ENCODE assay signal across 27 mouse cellular contexts in the genomic region with DNA sequence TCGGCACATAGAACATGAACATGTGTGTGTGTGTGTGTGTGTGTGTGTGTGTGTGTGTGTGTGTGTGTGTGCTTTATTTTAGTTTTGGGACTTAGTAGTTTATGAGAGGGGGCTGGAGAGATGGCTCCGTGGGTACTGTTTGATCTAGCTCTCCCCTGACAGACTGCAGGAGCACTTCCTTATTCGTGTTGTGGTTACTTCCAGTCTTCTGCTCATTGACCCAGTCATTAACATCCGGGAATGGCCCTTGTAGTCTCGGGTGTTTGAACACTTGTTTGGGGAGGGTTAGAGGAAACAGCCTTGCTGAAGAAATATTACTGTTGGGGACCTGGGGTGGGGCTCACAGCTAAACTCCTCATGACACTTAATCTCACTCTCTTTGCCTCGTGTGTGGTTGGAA. TPM values are rescaled to one million over a fixed set of nuclear protein-coding genes. Genes with fewer than 3 reads are reported as not detected.
DNase-seq lines count a peak whose midpoint lies in the region; ATAC-seq lines count a peak whose summit lies in the region.
"Had no signal": no experiment of that assay in that cellular context is flagged by ENCODE, and none has a peak within 500 bp of the region (broad histone marks: within the 10 kb centered on the region; RNA-seq: fewer than 3 reads in every experiment).

No protein-coding gene starts in this region.

- peaks cover 8% of the 10 kb centered on the region; the same call in 1 of the 2 replicates for H3K36me3 ChIP-seq in liver, embryonic 12.5 days
- H3K36me3 ChIP-seq in liver, embryonic 11.5 days (ENCODE audit: control insufficient read depth, insufficient read depth, low read length): no peaks in the 10 kb centered on the region
- H3K36me3 ChIP-seq in splenic B cell, adult 2 months (ENCODE audit: control insufficient read depth, insufficient read depth, low read length, poor library complexity, severe bottlenecking): no peaks in the 10 kb centered on the region
- H3K36me3 ChIP-seq: G1E; hindbrain, embryonic 10.5 days; hindbrain, embryonic 15.5 days; limb, embryonic 15.5 days; stomach, embryonic 15.5 days had no signal

- DNase-seq in liver, embryonic 11.5 days (ENCODE audit: low spot score): no peak
- DNase-seq in B cell, adult 2 months: peak; percentile 11 to 16
- peak; percentile 26 for DNase-seq in splenic B cell, adult 2 months (ENCODE audit: low read depth, low spot score)
- DNase-seq in MN1 (ENCODE audit: low spot score): no peak
- no peak for DNase-seq in lung, postnatal 14 days
- DNase-seq: adrenal gland, postnatal 36 days; gastrocnemius, postnatal 14 days; heart, adult 11 months; kidney, adult 18-20 months; kidney, postnatal 4 days; lung, adult 18-20 months; lung, postnatal 10 days; midbrain, embryonic 14.5 days; retina, postnatal 1 day; right cerebral cortex, postnatal 14 days; thymus, postnatal 14 days had no signal

- H3K4me2 ChIP-seq in liver, embryonic 12.5 days: no peak overlapping the region
- no peak overlapping the region for H3K4me2 ChIP-seq in liver, embryonic 11.5 days
- H3K4me2 ChIP-seq: heart, embryonic 11.5 days; hindbrain, embryonic 15.5 days; limb, embryonic 15.5 days; stomach, embryonic 15.5 days had no signal

- 26% methylated on average over 6 of the region's 6 CpGs for WGBS in liver, embryonic 12.5 days (ENCODE audit: insufficient replicate concordance)
- WGBS in liver, embryonic 11.5 days: 41% methylated on average over 6 of the region's 6 CpGs

- no peak overlapping the region for H3K9ac ChIP-seq in liver, embryonic 12.5 days
- H3K9ac ChIP-seq in liver, embryonic 11.5 days (ENCODE audit: low read depth, low read length): no peak overlapping the region
- H3K9ac ChIP-seq: hindbrain, embryonic 15.5 days; limb, embryonic 15.5 days; stomach, embryonic 15.5 days had no signal

- H3K27ac ChIP-seq in liver, embryonic 12.5 days: 0 out of 2 replicates have a peak overlapping the region, but pooled peaks have one; percentile 17
- no peak overlapping the region for H3K27ac ChIP-seq in liver, embryonic 11.5 days (ENCODE audit: low read depth, low read length)
- H3K27ac ChIP-seq: hindbrain, embryonic 15.5 days had no signal

- no peaks in the 10 kb centered on the region for H3K9me3 ChIP-seq in liver, embryonic 12.5 days (replicated peaks)
- H3K9me3 ChIP-seq in liver, embryonic 11.5 days (ENCODE audit: control insufficient read depth, low read length): no peaks in the 10 kb centered on the region
- H3K9me3 ChIP-seq: hindbrain, embryonic 10.5 days; hindbrain, embryonic 15.5 days; limb, embryonic 15.5 days; stomach, embryonic 15.5 days had no signal

- no peak overlapping the region for H3K4me3 ChIP-seq in liver, embryonic 12.5 days
- no peak overlapping the region for H3K4me3 ChIP-seq in liver, embryonic 11.5 days (ENCODE audit: low read depth, low read length)
- H3K4me3 ChIP-seq: hindbrain, embryonic 10.5 days; hindbrain, embryonic 15.5 days; limb, embryonic 15.5 days; stomach, embryonic 15.5 days had no signal

- no peak for ATAC-seq in liver, embryonic 12.5 days
- ATAC-seq in liver, embryonic 11.5 days (replicated peaks; ENCODE audit: low FRiP score): no peak
- peak; percentile 74 for ATAC-seq in granulocyte monocyte progenitor cell, adult 5-6 weeks (replicated peaks; ENCODE audit: poor library complexity, severe bottlenecking)
- ATAC-seq: forebrain, embryonic 14.5 days; inflammation-experienced regulatory T-cells, adult 6 months had no signal

- H3K4me1 ChIP-seq in liver, embryonic 12.5 days: peaks cover 67% of the 10 kb centered on the region
- H3K4me1 ChIP-seq in liver, embryonic 11.5 days (replicated peaks; ENCODE audit: control insufficient read depth, insufficient read depth, low read length): peaks cover 37% of the 10 kb centered on the region

- H3K27me3 ChIP-seq in liver, embryonic 12.5 days (replicated peaks): no peaks in the 10 kb centered on the region
- H3K27me3 ChIP-seq in liver, embryonic 11.5 days (replicated peaks; ENCODE audit: control insufficient read depth, insufficient read depth, low read length): no peaks in the 10 kb centered on the region
- no peaks in the 10 kb centered on the region for H3K27me3 ChIP-seq in splenic B cell, adult 2 months (ENCODE audit: control insufficient read depth, insufficient read depth, low read length, poor library complexity, severe bottlenecking)
- H3K27me3 ChIP-seq: hindbrain, embryonic 15.5 days; limb, embryonic 15.5 days; megakaryocyte, embryonic 14.5 days; stomach, embryonic 15.5 days had no signal

RNA-seq across cellular contexts. Expression of a gene that starts 52.4 kb away (rescaled TPM):
- 12.1 and 12.7 TPM in 2 replicates for polyA plus RNA-seq in liver, embryonic 12.5 days (2016; fragmentation: Nextera tagmentation; extraction: Ambion mirVana)
- polyA plus RNA-seq in liver, embryonic 11.5 days (2014; fragmentation: Nextera tagmentation; extraction: Ambion mirVana): 20.0 and 22.7 TPM in 2 replicates
- total RNA-seq in granulocyte monocyte progenitor cell, adult 5-6 weeks (2014; fragmentation: Nextera tagmentation): 33.5 and 42.4 TPM in 2 replicates
- 23.7 and 34.9 TPM in 2 replicates for total RNA-seq in granulocyte monocyte progenitor cell, adult 5-6 weeks (2017)
- total RNA-seq: G1E had no signal
- polyA plus RNA-seq: G1E had no signal

Comparison
In these comparisons a context has a peak if more than half of its experiments do, and no peak if none do; other contexts are left out.
1. DNase-seq: peak in B cell, adult 2 months (2 of 2) and splenic B cell, adult 2 months (single experiment); none in liver, embryonic 11.5 days (single experiment), MN1 (single experiment) and lung, postnatal 14 days (single experiment).